Mouse (Mus musculus) 3T3-L1 (cell line): ENCODE results near the gene Poglut1.
"Not testable (repeated sequence)": the region's sequence is repeated elsewhere in the genome, so short reads cannot be mapped to it uniquely, and the experiment has no call there.

ENCODE experiments used
- DNase-seq: peaks from one replicate; pipeline ENCODE4 v3.0.0-alpha.2; 2015; ENCODE audit warnings: low read depth, low spot score

Gene Poglut1

GRCm38 (mm10) chr16:38536544-38537146, 13.4 kb downstream of the Poglut1 start:
- peak; percentile 81 for DNase-seq

GRCm38 (mm10) chr16:38526264-38526663, 23.8 kb downstream of the Poglut1 start:
- DNase-seq: no peak

GRCm38 (mm10) chr16:38522129-38523084, 27.7 kb downstream of the Poglut1 start, which contains the start of gene Timmdc1:
Gene Timmdc1, minus strand, starts transcription at chr16:38522663.
- peak; percentile 98 for DNase-seq

- peak; percentile 60 for DNase-seq
Observed at GRCm38 (mm10) chr16:38521211-38521987, 28.7 kb downstream of the Poglut1 start.

GRCm38 (mm10) chr16:38519140-38519539, 30.9 kb downstream of the Poglut1 start:
- peak; percentile 71 for DNase-seq

GRCm38 (mm10) chr16:38510846-38511245, 39.2 kb downstream of the Poglut1 start:
- no peak for DNase-seq

- peak; percentile 88 for DNase-seq
Observed at GRCm38 (mm10) chr16:38506041-38506634, 43.9 kb downstream of the Poglut1 start.

- peak; percentile 30 for DNase-seq
Observed at GRCm38 (mm10) chr16:38503528-38503927, 46.5 kb downstream of the Poglut1 start.

- DNase-seq: no peak
Observed at GRCm38 (mm10) chr16:38502469-38502868, 47.6 kb downstream of the Poglut1 start.

- no peak for DNase-seq
Observed at GRCm38 (mm10) chr16:38496604-38497140, 53.4 kb downstream of the Poglut1 start.

- DNase-seq: no peak
Observed at GRCm38 (mm10) chr16:38493890-38494289, 56.2 kb downstream of the Poglut1 start.

- DNase-seq: no peak
Observed at GRCm38 (mm10) chr16:38492551-38492950, 57.5 kb downstream of the Poglut1 start.

GRCm38 (mm10) chr16:38483582-38484309, 66.3 kb downstream of the Poglut1 start:
- DNase-seq: no peak

- DNase-seq: peak; percentile 60
Observed at GRCm38 (mm10) chr16:38482780-38483562, 67.1 kb downstream of the Poglut1 start.

GRCm38 (mm10) chr16:38481327-38481726, 68.7 kb downstream of the Poglut1 start:
- DNase-seq: no peak

- DNase-seq: no peak
Observed at GRCm38 (mm10) chr16:38478296-38478695, 71.8 kb downstream of the Poglut1 start.

- DNase-seq: not testable (repeated sequence)
Observed at GRCm38 (mm10) chr16:38477241-38477608, 72.8 kb downstream of the Poglut1 start.

GRCm38 (mm10) chr16:38476312-38477240, 73.5 kb downstream of the Poglut1 start:
- DNase-seq: no peak
